Mouse (Mus musculus): Measurements from ENCODE around the gene Armc12.

DNA sequence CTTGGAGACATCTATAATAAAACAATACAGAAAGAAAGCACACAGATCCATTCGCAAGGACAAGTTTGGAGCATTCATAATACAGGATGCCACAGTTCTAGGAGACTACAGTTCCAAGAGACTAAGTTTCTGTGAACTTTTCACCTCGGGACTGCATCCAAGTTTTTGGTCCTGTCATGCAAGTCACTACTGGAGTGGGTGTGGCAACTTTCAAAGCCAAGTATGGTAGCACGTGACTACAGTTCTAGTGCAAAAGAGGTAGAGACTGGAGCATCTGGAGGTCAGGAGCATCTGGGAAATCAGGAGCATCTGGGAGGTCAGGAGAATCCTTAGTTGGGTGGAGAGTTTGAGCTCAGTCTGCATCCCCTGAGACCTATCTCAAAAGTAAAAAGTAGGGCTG is 41.3 kb downstream of the Armc12 start:
- no peak for TF ChIP-seq CTCF (IDR thresholded peaks at IDR 0.05; ENCODE audit: borderline replicate concordance, extremely low read depth, insufficient read depth, insufficient read length)
- no peak for TF ChIP-seq POLR2A (IDR thresholded peaks at IDR 0.05; ENCODE audit: borderline replicate concordance, extremely low read depth, insufficient read depth, insufficient read length, poor library complexity, severe bottlenecking)

All from brain, embryonic 14.5 days (tissue).